Mouse (Mus musculus) liver, adult 2 months (tissue): Measurements from ENCODE around the gene Zfp974. TPM values are rescaled to one million over a fixed set of nuclear protein-coding genes. Genes with fewer than 3 reads are reported as not detected.
"Not testable (repeated sequence)": the region's sequence is repeated elsewhere in the genome, so short reads cannot be mapped to it uniquely, and the experiment has no call there.

Experiments used
- DNase-seq: peaks from one replicate; pipeline ENCODE4 v3.0.0-alpha.2; 2011; ENCODE audit warnings: low read depth, low spot score; ENCODE audit errors: extremely low read depth
- H3K27ac ChIP-seq: fragments of 200-500 bp; replicated peaks from 2 replicates; pipeline ENCODE4 v1.5.1; 2012; ENCODE audit warnings: low read depth, mild to moderate bottlenecking, control low read depth, inconsistent platforms, low read length; ENCODE audit not compliant: insufficient read depth
- H3K27me3 ChIP-seq: fragments of 200-500 bp; 2 replicates; pipeline ENCODE4 v1.6.1; 2012; ENCODE audit warnings: mild to moderate bottlenecking, moderate library complexity, low read length, inconsistent platforms; ENCODE audit not compliant: control insufficient read depth, insufficient read depth
- H3K36me3 ChIP-seq: fragments of 200-500 bp; 2 replicates; pipeline ENCODE4 v1.6.1; 2012; ENCODE audit warnings: low read length, inconsistent platforms; ENCODE audit not compliant: control insufficient read depth, insufficient read depth
- H3K4me1 ChIP-seq: fragments of 200-500 bp; 2 replicates; pipeline ENCODE4 v1.6.1; 2011; ENCODE audit warnings: low read length; ENCODE audit not compliant: control insufficient read depth, insufficient read depth
- H3K4me3 ChIP-seq: fragments of 200-500 bp; 2 replicates; pipeline ENCODE4 v1.5.1; 2011; ENCODE audit warnings: low read depth, mild to moderate bottlenecking, control low read depth, low read length, moderate library complexity; ENCODE audit not compliant: insufficient read depth
- H3K79me2 ChIP-seq: fragments of 200-500 bp; 2 replicates; pipeline ENCODE4 v1.6.1; 2012; ENCODE audit warnings: inconsistent platforms, mild to moderate bottlenecking, low read length, moderate library complexity; ENCODE audit not compliant: control insufficient read depth, insufficient read depth
- H3K9ac ChIP-seq: fragments of 200-500 bp; 2 replicates; pipeline ENCODE4 v1.6.1; 2012; ENCODE audit warnings: low read depth, mild to moderate bottlenecking, control low read depth, inconsistent platforms, low read length
- CTCF ChIP-seq: fragments of 200-500 bp; IDR thresholded peaks from 2 replicates; pipeline ENCODE4 v1.5.1; 2011; ENCODE audit warnings: low read depth, low read length, control low read depth
- POLR2A ChIP-seq: fragments of 200-500 bp; IDR thresholded peaks from 2 replicates; pipeline ENCODE4 v1.6.1; 2011; ENCODE audit warnings: low read length, control low read depth; ENCODE audit not compliant: insufficient read depth; ENCODE audit errors: extremely low read depth
- WGBS: fragments of 180-500 bp; shearing (Covaris S2); methylation state at CpG from one replicate; pipeline ENCODE4 v1.1.7; 2018; 5-methylcytosine and 5-hydroxymethylcytosine counted together
- polyA plus RNA-seq: library from polyadenylated mRNA; depleted of rRNA; stranded (reverse); fragments of >200 nt; gene quantifications from 2 replicates; pipeline ENCODE4 v1.2.3, GENCODE M21; 2012; rRNA removed
- total RNA-seq: library from RNA; depleted of rRNA; stranded (reverse); fragments of >200 nt; gene quantifications from 2 replicates; pipeline ENCODE4 v1.2.3, GENCODE M21; 2014; rRNA removed

Gene Zfp974
- total RNA-seq, result 3.9 and 4.9 TPM in 2 replicates
- polyA plus RNA-seq, result 0.49 and 0.80 TPM in 2 replicates

DNA sequence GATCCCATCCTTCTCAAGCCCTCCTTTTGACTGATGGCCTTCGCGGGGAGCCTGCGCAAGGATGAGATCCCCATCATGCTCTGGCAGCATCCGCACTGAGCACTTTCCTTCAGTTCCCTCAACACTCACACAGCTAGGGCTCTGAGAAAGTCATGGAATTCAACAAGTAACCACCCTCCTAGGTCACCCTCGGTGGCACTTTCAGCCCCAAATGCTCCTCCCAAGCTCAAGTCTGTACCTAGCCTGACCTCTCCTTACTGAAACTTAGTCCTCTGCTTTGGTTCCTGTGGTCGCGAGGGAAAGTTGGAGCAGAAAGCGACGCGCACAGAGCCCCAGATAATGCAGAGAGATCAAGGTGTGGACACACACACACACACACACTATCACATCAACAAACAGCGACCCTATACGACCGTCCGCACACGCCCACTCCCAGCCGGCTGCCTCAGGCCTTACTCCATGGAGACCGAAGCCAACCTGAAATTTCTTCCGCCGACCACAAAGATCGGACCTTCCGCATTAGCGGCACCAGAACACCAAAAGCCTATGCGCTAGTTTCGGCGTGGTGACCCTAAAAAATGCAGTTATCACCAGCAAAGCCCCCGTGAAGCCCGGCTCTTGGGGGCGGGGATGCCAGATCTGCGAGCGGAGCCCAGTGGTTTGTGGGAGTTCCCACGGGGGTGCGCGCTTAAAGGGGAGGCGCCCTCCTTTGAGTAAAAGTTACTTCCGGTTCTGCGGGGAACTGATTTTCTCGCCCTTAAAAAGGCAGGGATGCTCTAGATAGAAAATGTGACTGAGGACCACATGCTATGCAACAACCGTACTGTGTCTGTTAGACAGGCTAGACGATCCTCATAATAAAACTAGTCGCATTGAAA is at the start of gene Zfp974:
Gene Zfp974, minus strand, starts transcription at position 643 of the 878 bp plus-strand sequence.
- H3K79me2 ChIP-seq, result no peaks in the 10 kb centered on the region
- peak within 1 kb of the TSS; percentile 77 for H3K9ac ChIP-seq
- peaks cover 5% of the 10 kb centered on the region; the same call in 1 of the 2 replicates for H3K36me3 ChIP-seq
- WGBS, result 6% methylated on average over 40 of the region's 40 CpGs
- TF ChIP-seq CTCF (no peak), POLR2A (no peak)
- no peak within 1 kb of the TSS for H3K27ac ChIP-seq
- H3K4me1 ChIP-seq, result peaks cover 4% of the 10 kb centered on the region
- H3K27me3 ChIP-seq, result no peaks in the 10 kb centered on the region
- peak within 1 kb of the TSS; percentile 70 for H3K4me3 ChIP-seq
- DNase-seq, result peak; percentile 60

DNA sequence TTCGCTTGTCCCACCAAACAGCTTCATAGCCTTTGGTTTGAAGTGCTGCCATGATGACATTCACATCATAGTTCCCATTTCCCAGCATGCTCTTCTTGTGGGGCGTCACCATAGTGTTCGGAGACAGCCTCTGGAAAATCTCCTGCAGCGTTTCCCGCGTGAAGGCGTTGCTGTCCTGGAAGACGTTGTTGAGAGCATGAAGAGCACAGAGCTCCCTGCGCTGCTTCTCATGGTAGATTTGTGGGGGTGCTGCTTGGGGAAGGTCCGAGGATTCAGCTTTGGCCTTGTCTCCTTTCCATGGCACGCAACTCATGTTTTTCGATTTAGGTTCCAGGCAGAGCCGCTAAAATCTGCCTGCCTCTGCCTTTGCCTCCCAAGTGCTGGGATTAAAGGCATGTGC is 20.2 kb upstream of the Zfp974 start:
- DNase-seq, H3K36me3 ChIP-seq, H3K9ac ChIP-seq, H3K79me2 ChIP-seq, H3K27me3 ChIP-seq, H3K27ac ChIP-seq, H3K4me3 ChIP-seq, H3K4me1 ChIP-seq: not testable (repeated sequence)
- WGBS, result 93% methylated on average over 13 of the region's 13 CpGs

DNA sequence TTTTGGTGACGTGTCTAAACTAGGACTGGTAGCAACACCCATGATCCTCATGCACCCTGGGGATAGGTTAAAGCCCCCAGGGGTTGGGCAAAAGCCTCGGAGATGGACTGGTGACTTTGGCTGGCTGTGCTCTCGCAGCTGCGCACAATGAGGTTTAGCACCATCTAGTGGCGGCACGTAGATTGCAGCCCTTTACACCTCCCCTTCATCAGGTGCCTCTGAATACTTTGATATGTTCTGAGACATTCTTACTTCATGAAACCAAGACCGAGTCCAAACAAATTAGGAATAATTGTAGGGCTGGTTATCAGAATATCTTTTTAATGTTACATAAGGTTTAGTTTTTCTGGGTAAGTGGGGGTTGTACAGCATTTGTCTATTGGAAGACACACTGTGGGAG is 12.6 kb upstream of the Zfp974 start:
- H3K79me2 ChIP-seq, DNase-seq, H3K36me3 ChIP-seq, H3K4me3 ChIP-seq, H3K9ac ChIP-seq, H3K4me1 ChIP-seq, H3K27ac ChIP-seq, H3K27me3 ChIP-seq: not testable (repeated sequence)
- 19% methylated on average over 5 of the region's 7 CpGs for WGBS

DNA sequence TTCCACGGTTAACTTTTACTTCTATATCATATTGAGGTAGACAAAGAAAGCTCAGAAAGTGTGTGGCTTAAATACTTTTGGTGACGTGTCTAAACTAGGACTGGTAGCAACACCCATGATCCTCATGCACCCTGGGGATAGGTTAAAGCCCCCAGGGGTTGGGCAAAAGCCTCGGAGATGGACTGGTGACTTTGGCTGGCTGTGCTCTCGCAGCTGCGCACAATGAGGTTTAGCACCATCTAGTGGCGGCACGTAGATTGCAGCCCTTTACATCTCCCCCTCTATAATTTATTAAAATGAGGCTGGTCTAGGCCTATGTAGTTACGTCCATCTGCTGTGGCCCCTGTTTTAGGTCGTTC is 4.5 kb upstream of the Zfp974 start:
- H3K27me3 ChIP-seq, DNase-seq, H3K4me1 ChIP-seq, H3K4me3 ChIP-seq, H3K36me3 ChIP-seq, H3K79me2 ChIP-seq, H3K9ac ChIP-seq, H3K27ac ChIP-seq: not testable (repeated sequence)
- 15% methylated on average over 1 of the region's 9 CpGs for WGBS

DNA sequence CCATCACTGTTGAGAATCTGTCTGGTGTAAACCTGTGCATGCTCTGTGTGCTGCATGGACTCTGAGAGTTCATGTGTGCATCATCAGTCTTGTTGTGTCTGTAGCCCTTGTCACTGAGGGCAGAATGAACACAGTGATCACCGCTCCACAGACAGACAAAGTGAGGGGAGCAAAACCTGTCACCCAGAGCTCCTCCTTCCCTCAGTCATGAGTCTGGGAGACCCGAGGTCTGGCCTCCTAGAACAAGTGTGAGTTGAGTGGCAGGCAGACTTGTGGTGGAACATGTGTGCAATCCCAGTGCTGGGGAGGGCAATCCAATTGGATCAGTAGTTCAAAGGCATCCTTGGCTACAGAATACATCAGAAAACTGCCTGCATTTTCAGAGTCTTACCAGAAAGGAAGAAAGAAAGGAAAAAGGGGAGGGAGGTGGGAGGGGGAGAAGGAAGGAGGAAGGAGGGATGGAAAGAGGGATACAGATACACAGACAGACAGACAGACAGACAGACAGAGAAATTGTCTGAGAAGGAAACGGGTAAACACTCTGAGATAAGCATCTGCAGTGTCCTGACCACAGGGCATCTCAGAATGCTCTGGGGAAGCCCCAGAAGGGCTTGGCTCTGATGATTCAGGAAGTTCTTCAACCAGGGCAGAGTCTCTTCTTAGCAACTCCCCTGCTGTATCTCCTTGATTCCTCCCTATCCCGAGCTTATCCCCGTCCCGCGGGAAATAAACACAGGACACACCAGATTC is 4.0 kb upstream of the Zfp974 start:
- H3K27ac ChIP-seq, result no peak overlapping the region
- no peaks in the 10 kb centered on the region for H3K79me2 ChIP-seq
- no peaks in the 10 kb centered on the region for H3K27me3 ChIP-seq
- no peak for DNase-seq
- TF ChIP-seq CTCF (no peak), POLR2A (no peak)
- H3K9ac ChIP-seq, result no peak overlapping the region
- H3K36me3 ChIP-seq, result no peaks in the 10 kb centered on the region
- peaks cover 4% of the 10 kb centered on the region for H3K4me1 ChIP-seq
- WGBS, result 20% methylated on average over 7 of the region's 7 CpGs
- H3K4me3 ChIP-seq, result no peak overlapping the region

DNA sequence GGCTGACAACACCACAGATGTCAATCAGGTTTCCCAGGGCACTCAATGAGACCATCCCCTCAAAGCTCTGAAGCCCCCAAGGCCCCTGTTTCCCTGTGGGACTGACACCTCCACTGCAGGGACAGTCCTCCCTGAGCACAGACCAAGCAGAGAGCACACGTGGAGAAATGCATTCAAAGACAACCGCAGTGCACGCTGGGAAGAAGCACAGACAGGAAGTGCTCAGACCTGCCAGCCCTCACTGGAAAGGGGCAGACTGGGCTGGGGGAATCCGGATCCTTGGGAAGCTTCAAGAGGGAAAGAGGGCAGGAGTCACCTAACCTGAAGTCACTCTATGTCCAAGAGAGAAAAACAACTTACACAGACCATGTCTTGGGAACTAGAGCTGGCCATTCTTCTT is 2.2 kb downstream of the Zfp974 start:
- not testable (repeated sequence) for H3K27ac ChIP-seq, DNase-seq, H3K4me3 ChIP-seq, H3K79me2 ChIP-seq, H3K27me3 ChIP-seq, H3K36me3 ChIP-seq, H3K9ac ChIP-seq, H3K4me1 ChIP-seq
- WGBS, result 55% methylated on average over 4 of the region's 4 CpGs

DNA sequence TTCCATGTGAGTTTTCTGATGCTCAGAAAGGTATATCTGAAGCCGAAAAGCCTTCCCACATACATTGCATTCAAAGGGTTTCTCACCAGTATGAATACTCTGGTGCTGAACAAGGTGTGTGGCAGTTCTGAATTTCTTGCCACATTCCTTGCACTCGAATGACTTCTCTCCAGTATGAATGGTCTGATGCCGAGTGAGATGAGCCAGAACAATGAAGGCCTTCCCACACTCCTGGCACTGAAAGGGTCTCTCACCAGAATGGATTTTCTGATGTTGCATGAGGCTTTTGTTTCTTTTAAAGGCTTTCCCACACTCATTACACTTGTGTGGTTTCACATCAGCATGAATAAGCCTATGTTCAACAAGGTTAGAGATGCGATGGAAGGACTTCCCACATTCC is 18.3 kb downstream of the Zfp974 start:
- WGBS, result 95% methylated on average over 3 of the region's 4 CpGs
- not testable (repeated sequence) for H3K4me3 ChIP-seq, H3K27ac ChIP-seq, H3K4me1 ChIP-seq, H3K9ac ChIP-seq, DNase-seq, H3K79me2 ChIP-seq, H3K27me3 ChIP-seq
- H3K36me3 ChIP-seq, result peaks cover 18% of the 10 kb centered on the region
